Mouse (Mus musculus) megakaryocyte, embryonic 14.5 days (primary cell): ENCODE data around the gene Sema3e.

Source experiments
- FLI1 ChIP-seq: IDR thresholded peaks from 2 replicates; pipeline ENCODE4 v1.6.1; 2012; ENCODE audit warnings: low read length, inconsistent platforms, mixed read lengths
- GATA1 ChIP-seq: IDR thresholded peaks from 3 replicates; pipeline ENCODE4 v1.6.1; 2012; ENCODE audit warnings: mixed read lengths, low read length, inconsistent platforms, borderline replicate concordance

- TF ChIP-seq GATA1: no peak
- TF ChIP-seq FLI1: no peak
These were observed 15.1 kb downstream of the Sema3e start for GRCm38 (mm10) chr5:14040208-14040607.
